Mouse (Mus musculus) myocyte (in vitro differentiated cells): Measurements from ENCODE around the gene Foxk1.

Source experiments
- CEBPB ChIP-seq: IDR thresholded peaks from 2 replicates; pipeline ENCODE4 v1.6.1; 2011; ENCODE audit warnings: mild to moderate bottlenecking, moderate library complexity; ENCODE audit not compliant: poor library complexity, insufficient read depth, severe bottlenecking
- E2F4 ChIP-seq: IDR thresholded peaks from one replicate; pipeline ENCODE4 v1.6.1; 2011; ENCODE audit warnings: mild to moderate bottlenecking, control low read depth, moderate library complexity; ENCODE audit not compliant: insufficient read depth
- MAX ChIP-seq: IDR thresholded peaks from one replicate; pipeline ENCODE4 v1.6.1; 2011; ENCODE audit warnings: low read depth, mild to moderate bottlenecking, control low read depth
- MYOD1 ChIP-seq, 3 experiments: IDR thresholded peaks; one replicate each; pipeline ENCODE4 v1.6.1; 2011; ENCODE audit warnings: control low read depth in 2 of 3, low read depth in 2 of 3, mild to moderate bottlenecking in 2 of 3, moderate library complexity in 1 of 3; ENCODE audit not compliant: insufficient read length in 2 of 3, control insufficient read depth in 1 of 3
- MYOG ChIP-seq, 3 experiments: IDR thresholded peaks; one replicate each; pipeline ENCODE4 v1.6.1; 2011; ENCODE audit warnings: control low read depth in 2 of 3, low read depth in 2 of 3, mild to moderate bottlenecking in 2 of 3; ENCODE audit not compliant: insufficient read length in 2 of 3, control insufficient read depth in 1 of 3, insufficient read depth in 1 of 3
- POLR2A ChIP-seq: IDR thresholded peaks from one replicate; pipeline ENCODE4 v1.6.1; 2011; ENCODE audit warnings: low read depth, mild to moderate bottlenecking, control low read depth, moderate library complexity; ENCODE audit not compliant: insufficient read length
- POLR2AphosphoS2 ChIP-seq: IDR thresholded peaks from one replicate; pipeline ENCODE4 v1.6.1; 2011; ENCODE audit warnings: low read depth, control low read depth; ENCODE audit not compliant: insufficient read length
- TCF12 ChIP-seq: IDR thresholded peaks from one replicate; pipeline ENCODE4 v1.6.1; 2011; ENCODE audit warnings: mild to moderate bottlenecking, control low read depth; ENCODE audit not compliant: poor library complexity, insufficient read depth, severe bottlenecking
- USF1 ChIP-seq: IDR thresholded peaks from one replicate; pipeline ENCODE4 v1.6.1; 2011; ENCODE audit warnings: low read depth, mild to moderate bottlenecking, control low read depth, moderate library complexity

GRCm38 (mm10) chr5:142463461-142464454 lies 62.5 kb downstream of the Foxk1 start, which contains the start of gene Ap5z1:
- TF ChIP-seq POLR2A (peak; percentile 74), CEBPB (no peak), USF1 (peak; percentile 93), E2F4 (no peak), MYOD1 (IDR thresholded peaks at IDR 0.05; ENCODE audit: control insufficient read depth in 1 of 3, insufficient read length in 2 of 3, low read depth in 2 of 3) (no peak), MAX (no peak), TCF12 (no peak), MYOG (IDR thresholded peaks at IDR 0.05; ENCODE audit: control insufficient read depth in 1 of 3, insufficient read depth in 1 of 3, insufficient read length in 2 of 3, low read depth in 2 of 3) (peak in 2 of 3 experiments; percentile 1 to 17), POLR2AphosphoS2 (peak; percentile 96)
